Mouse (Mus musculus) forebrain, embryonic 10.5 days (tissue): ENCODE data around the gene Eid3. TPM values are rescaled to one million over a fixed set of nuclear protein-coding genes. Genes with fewer than 3 reads are reported as not detected.

ENCODE experiments used
- DNase-seq: peaks from one replicate; pipeline ENCODE4 v3.0.0-alpha.2; 2017; ENCODE audit warnings: low spot score; ENCODE audit errors: extremely low spot score
- H3K27ac ChIP-seq: fragments of 300-500 bp; sonication (generic); 2 replicates; pipeline ENCODE4 v1.5.1; 2016; ENCODE audit warnings: mild to moderate bottlenecking
- H3K27me3 ChIP-seq: fragments of 300-500 bp; sonication (generic); 2 replicates; pipeline ENCODE4 v1.6.1; 2016; ENCODE audit warnings: mild to moderate bottlenecking; ENCODE audit not compliant: poor library complexity, severe bottlenecking
- H3K36me3 ChIP-seq: fragments of 300-500 bp; sonication (generic); replicated peaks from 2 replicates; pipeline ENCODE4 v1.6.1; 2016; ENCODE audit warnings: mild to moderate bottlenecking, moderate library complexity
- H3K4me1 ChIP-seq: fragments of 300-500 bp; sonication (generic); 2 replicates; pipeline ENCODE4 v1.6.1; 2016
- H3K4me3 ChIP-seq: fragments of 300-500 bp; sonication (generic); 2 replicates; pipeline ENCODE4 v1.5.1; 2016; ENCODE audit warnings: mild to moderate bottlenecking, moderate library complexity
- H3K9me3 ChIP-seq: fragments of 300-500 bp; sonication (generic); 2 replicates; pipeline ENCODE4 v1.6.1; 2016; ENCODE audit warnings: mild to moderate bottlenecking, moderate library complexity
- WGBS: fragments of 180-500 bp; shearing (Covaris S2); methylation state at CpG from one replicate; pipeline ENCODE4 v1.1.7; 2016; 5-methylcytosine and 5-hydroxymethylcytosine counted together
- polyA plus RNA-seq: library from polyadenylated mRNA; unstranded; fragments of >200 nt; fragmentation: Nextera tagmentation; extraction: Ambion mirVana; gene quantifications from 2 replicates; pipeline ENCODE4 v1.2.1, GENCODE M21; 2016

Eid3 gene
- polyA plus RNA-seq, 1 experiment from 2014 or later: 0.57 TPM

DNA sequence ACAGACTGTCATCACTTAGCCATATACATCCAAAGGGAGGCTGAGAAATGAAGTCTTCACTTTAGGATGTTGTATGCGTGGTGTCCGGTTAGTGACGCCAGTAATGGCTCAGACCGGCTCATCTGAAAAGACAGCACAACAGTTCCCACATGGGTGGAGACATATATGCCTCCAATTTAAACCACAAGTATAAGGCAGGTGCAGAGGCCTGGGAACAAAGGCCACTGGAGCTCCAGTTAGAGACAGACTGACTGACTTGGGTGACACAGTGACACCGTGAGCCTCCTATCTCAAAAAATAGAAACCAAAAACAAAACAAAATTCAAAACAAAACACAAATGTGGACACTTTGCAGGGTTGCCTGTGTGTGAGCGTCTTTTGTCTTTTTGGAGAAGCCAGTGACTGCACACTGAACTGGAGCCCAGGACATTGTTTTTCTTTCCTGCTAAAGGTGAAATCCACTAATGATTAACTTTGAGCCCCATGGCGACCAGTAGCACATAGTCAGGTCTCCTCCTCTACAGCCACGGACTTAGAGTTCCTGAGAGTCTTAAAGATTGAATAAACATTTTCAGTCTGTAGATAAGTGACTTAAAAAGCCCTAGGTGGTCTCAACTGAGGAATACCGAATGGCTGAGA lies 18.5 kb upstream of the Eid3 start:
- H3K36me3 ChIP-seq: no peaks in the 10 kb centered on the region
- H3K4me1 ChIP-seq: peaks cover 18% of the 10 kb centered on the region
- no peaks in the 10 kb centered on the region for H3K27me3 ChIP-seq
- 88% methylated on average over 9 of the region's 9 CpGs for WGBS
- no peak overlapping the region for H3K27ac ChIP-seq
- DNase-seq: no peak
- no peak overlapping the region for H3K4me3 ChIP-seq
- no peaks in the 10 kb centered on the region for H3K9me3 ChIP-seq

DNA sequence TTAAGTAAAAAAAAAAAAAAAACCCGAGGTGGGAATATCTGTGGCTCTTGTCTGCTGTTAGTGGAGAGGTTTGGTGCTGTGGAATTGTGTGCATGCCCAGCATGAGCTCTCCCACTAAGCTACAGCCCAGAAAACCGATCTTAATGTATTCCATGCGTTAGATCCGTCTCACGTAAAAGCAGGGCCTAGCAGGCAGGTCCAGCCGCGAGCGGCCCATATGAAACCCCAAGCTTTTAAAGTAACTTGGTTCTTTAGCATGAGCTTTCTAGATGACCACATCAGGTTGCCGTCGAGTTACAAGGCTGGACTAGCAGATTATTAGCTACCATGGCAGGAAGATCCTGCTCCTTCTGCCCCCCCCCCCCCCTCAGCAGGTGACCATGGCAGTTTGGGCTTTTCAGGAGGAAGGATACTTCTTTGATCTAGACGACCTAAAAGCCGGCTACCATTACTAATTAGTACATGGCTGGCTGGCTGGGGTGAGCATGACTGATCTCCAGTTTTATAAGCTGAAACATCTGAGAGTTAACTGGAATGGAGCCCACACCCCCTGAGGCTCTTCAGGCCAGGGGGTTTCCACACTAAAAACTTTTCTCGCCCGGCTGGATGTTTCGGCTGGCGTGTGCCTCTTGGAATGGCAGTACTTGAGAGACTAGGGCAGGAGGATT lies 16.6 kb upstream of the Eid3 start:
- Histone ChIP-seq H3K27ac (no peak overlapping the region), H3K36me3 (no peaks in the 10 kb centered on the region), H3K4me1 (peaks cover 12% of the 10 kb centered on the region), H3K4me3 (no peak overlapping the region), H3K27me3 (no peaks in the 10 kb centered on the region), H3K9me3 (no peaks in the 10 kb centered on the region)
- 52% methylated on average over 16 of the region's 16 CpGs for WGBS
- no peak for DNase-seq

GRCm38 (mm10) chr10:82850354-82850752 lies 16.1 kb upstream of the Eid3 start:
- Histone ChIP-seq H3K9me3 (no peaks in the 10 kb centered on the region), H3K27me3 (no peaks in the 10 kb centered on the region), H3K4me1 (peaks cover 12% of the 10 kb centered on the region), H3K36me3 (no peaks in the 10 kb centered on the region), H3K27ac (no peak overlapping the region), H3K4me3 (no peak overlapping the region)
- WGBS: 78% methylated on average over 5 of the region's 5 CpGs
- no peak for DNase-seq

DNA sequence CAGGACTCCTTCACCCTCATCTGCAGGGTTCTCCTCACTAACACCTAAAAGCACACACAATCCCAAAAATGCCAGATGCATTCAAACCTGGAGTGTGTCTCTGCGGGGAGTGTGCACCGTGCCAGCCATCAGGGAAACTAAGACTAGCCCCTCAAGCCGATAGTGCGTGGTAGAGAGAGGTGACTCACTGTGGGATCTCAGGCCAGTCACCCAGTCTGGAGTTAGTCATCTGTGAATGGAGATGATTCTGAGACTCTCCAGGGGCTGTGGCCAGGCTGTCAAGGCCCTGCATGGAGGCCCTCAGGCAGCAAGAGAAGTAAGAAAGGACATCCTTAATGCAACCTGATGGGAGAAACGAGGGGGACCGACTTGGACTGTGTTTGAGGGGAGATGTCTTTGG lies 14.7 kb upstream of the Eid3 start:
- Histone ChIP-seq H3K27ac (no peak overlapping the region), H3K27me3 (no peaks in the 10 kb centered on the region), H3K4me3 (no peak overlapping the region), H3K36me3 (no peaks in the 10 kb centered on the region), H3K4me1 (peaks cover 22% of the 10 kb centered on the region), H3K9me3 (no peaks in the 10 kb centered on the region)
- no peak for DNase-seq
- WGBS: 91% methylated on average over 6 of the region's 6 CpGs

- Histone ChIP-seq H3K4me1 (peaks cover 47% of the 10 kb centered on the region), H3K9me3 (no peaks in the 10 kb centered on the region), H3K27ac (peak overlapping the region; percentile 97), H3K4me3 (peak overlapping the region; percentile 86), H3K36me3 (peaks cover 13% of the 10 kb centered on the region), H3K27me3 (no peaks in the 10 kb centered on the region)
- WGBS: 50% methylated on average over 10 of the region's 10 CpGs
- DNase-seq: no peak
These were observed 8.3 kb upstream of the Eid3 start for GRCm38 (mm10) chr10:82858032-82858680.

DNA sequence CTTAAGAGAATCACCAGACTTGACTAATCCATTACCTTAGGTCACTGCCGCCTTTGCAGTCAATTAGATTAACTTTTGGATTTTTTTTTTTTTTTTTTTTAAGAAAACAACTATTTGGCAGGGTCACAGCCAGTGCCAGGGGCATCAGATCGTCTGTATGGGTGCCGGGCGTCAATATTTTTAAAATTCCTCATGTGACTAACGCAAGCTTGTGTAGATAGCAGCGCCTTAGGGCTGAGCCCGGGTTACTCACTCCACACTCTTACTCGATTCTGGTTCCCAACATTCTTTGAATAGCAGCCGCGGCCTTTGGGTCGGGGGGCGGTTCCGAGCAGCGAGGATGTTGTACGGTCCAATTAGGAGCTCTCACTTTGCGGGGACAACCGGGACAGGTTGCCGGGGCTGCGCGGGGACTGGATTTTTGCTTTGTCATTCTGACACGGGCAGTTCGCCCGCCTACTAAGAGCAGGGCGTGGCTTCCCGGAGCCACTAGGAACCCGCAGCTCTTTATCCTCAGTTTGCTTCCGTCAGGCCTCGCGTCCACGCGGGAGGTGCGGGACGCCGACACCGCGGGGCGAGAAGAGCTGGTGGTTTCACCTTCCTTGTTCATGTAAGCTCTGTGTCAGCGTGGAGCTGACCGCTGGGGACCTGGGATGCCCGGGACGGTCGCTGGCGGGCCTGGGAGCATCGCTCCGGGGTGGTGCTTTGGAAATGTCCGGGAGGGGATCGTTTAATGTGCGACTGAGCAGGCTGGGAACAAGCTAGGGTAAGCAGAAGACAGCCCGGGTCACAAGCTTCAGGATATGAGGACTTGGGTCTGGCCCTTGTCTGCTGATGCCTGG lies 7.5 kb upstream of the Eid3 start:
- under 1% methylated on average over 49 of the region's 49 CpGs for WGBS
- peaks cover 50% of the 10 kb centered on the region for H3K4me1 ChIP-seq
- H3K36me3 ChIP-seq: peaks cover 20% of the 10 kb centered on the region
- DNase-seq: peak; percentile 92
- H3K27me3 ChIP-seq: no peaks in the 10 kb centered on the region
- peak overlapping the region; percentile 86 for H3K4me3 ChIP-seq
- H3K27ac ChIP-seq: peak overlapping the region; percentile 97
- H3K9me3 ChIP-seq: no peaks in the 10 kb centered on the region

GRCm38 (mm10) chr10:82859533-82859915 lies 6.9 kb upstream of the Eid3 start:
- no peaks in the 10 kb centered on the region for H3K27me3 ChIP-seq
- peak overlapping the region; percentile 97 for H3K27ac ChIP-seq
- no peaks in the 10 kb centered on the region for H3K9me3 ChIP-seq
- H3K36me3 ChIP-seq: peaks cover 26% of the 10 kb centered on the region
- peak; percentile 48 for DNase-seq
- peaks cover 50% of the 10 kb centered on the region for H3K4me1 ChIP-seq
- H3K4me3 ChIP-seq: peak overlapping the region; percentile 86
- under 1% methylated on average over 8 of the region's 8 CpGs for WGBS

GRCm38 (mm10) chr10:82860181-82860928 lies 6.1 kb upstream of the Eid3 start:
- Histone ChIP-seq H3K27me3 (no peaks in the 10 kb centered on the region), H3K4me3 (peak overlapping the region; percentile 86), H3K9me3 (no peaks in the 10 kb centered on the region), H3K36me3 (peaks cover 34% of the 10 kb centered on the region), H3K4me1 (peaks cover 50% of the 10 kb centered on the region), H3K27ac (peak overlapping the region; percentile 97)
- DNase-seq: peak; percentile 79
- WGBS: under 1% methylated on average over 50 of the region's 50 CpGs

DNA sequence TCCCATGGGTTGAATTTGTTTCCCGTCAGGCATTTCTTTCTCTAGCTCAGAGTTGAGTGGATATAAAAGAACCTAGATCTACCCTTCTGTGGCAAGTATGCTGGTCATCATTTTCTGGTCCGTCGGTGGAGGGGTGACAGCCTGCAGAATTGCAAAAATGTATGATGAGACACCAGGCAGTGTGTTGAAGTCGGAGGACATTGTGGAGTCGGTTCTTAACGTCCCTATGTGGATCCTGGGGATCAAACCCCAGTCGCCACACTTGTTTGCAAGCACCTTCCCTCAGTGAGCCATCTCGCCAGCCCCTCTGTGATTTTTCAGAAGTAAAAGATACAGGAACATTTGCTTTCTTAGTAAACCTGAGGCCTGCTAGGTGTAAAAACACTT lies 5.5 kb upstream of the Eid3 start:
- H3K4me1 ChIP-seq: peaks cover 47% of the 10 kb centered on the region
- H3K27ac ChIP-seq: peak overlapping the region; percentile 97
- no peaks in the 10 kb centered on the region for H3K27me3 ChIP-seq
- peak; percentile 37 for DNase-seq
- H3K36me3 ChIP-seq: peaks cover 40% of the 10 kb centered on the region
- H3K4me3 ChIP-seq: peak overlapping the region; percentile 86
- WGBS: 9% methylated on average over 8 of the region's 8 CpGs
- H3K9me3 ChIP-seq: no peaks in the 10 kb centered on the region

- Histone ChIP-seq H3K9me3 (no peaks in the 10 kb centered on the region), H3K4me1 (peaks cover 49% of the 10 kb centered on the region), H3K27ac (no peak overlapping the region), H3K4me3 (no peak overlapping the region; the same call in 1 of the 2 replicates), H3K27me3 (no peaks in the 10 kb centered on the region), H3K36me3 (peaks cover 63% of the 10 kb centered on the region)
- WGBS: 87% methylated on average over 5 of the region's 5 CpGs
- no peak for DNase-seq
These were observed 3.2 kb upstream of the Eid3 start for GRCm38 (mm10) chr10:82863106-82863680.

- Histone ChIP-seq H3K4me3 (no peak overlapping the region), H3K27ac (no peak overlapping the region), H3K27me3 (no peaks in the 10 kb centered on the region), H3K36me3 (peaks cover 69% of the 10 kb centered on the region), H3K4me1 (peaks cover 42% of the 10 kb centered on the region), H3K9me3 (no peaks in the 10 kb centered on the region)
- WGBS: 93% methylated on average over 7 of the region's 7 CpGs
- DNase-seq: no peak
These were observed 2.6 kb upstream of the Eid3 start for GRCm38 (mm10) chr10:82863827-82864226.

DNA sequence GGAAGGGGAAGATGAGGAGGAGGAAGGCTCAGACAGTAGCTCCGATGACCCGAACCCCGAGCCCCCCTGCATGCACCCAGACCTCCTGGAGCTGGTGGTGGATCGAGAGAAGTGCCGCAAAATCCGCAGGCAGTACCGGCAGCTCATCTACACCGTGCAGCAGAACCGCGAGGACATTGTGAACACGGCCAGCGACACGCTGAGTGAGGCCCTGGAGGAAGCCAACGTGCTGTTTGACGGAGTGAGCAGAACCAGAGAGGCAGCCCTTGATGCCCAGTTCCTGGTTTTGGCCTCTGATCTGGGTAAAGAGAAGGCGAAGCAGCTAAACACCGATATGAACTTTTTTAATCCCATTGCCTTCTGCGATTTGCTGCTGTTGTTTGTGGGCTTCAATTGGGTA lies 406 bp downstream of the Eid3 start:
- 90% methylated on average over 18 of the region's 18 CpGs for WGBS
- no peak for DNase-seq
- no peaks in the 10 kb centered on the region for H3K9me3 ChIP-seq

More for the DNA sequence above, 406 bp downstream of the Eid3 start:
- H3K36me3 ChIP-seq: peaks cover 96% of the 10 kb centered on the region
- H3K27me3 ChIP-seq: no peaks in the 10 kb centered on the region
- H3K4me3 ChIP-seq: no peak overlapping the region
- peaks cover 30% of the 10 kb centered on the region for H3K4me1 ChIP-seq
- no peak overlapping the region for H3K27ac ChIP-seq
